Mouse (Mus musculus) CH12.LX (cell line): Measurements from ENCODE around the gene Crkl. TPM values are rescaled to one million over a fixed set of nuclear protein-coding genes. Genes with fewer than 3 reads are reported as not detected.

Experiments
- DNase-seq: peaks from one replicate; pipeline ENCODE4 v3.0.0-alpha.2; 2013; ENCODE audit errors: extremely low read depth
- H3K27ac ChIP-seq: 2 replicates; pipeline ENCODE4 v1.5.1; 2012; ENCODE audit warnings: low read depth, mild to moderate bottlenecking, control low read depth, moderate library complexity; ENCODE audit not compliant: insufficient read depth
- H3K27me3 ChIP-seq: replicated peaks from 2 replicates; pipeline ENCODE3; 2012; ENCODE audit warnings: inconsistent platforms
- H3K36me3 ChIP-seq, 2 experiments: replicated peaks in 1 of 2; 2 replicates each; pipeline versions ENCODE3 to v1.6.1; 2012; ENCODE audit warnings: inconsistent platforms in 1 of 2, low read length in 1 of 2, mild to moderate bottlenecking in 1 of 2, mixed read lengths in 1 of 2, moderate library complexity in 1 of 2; ENCODE audit not compliant: control insufficient read depth in 1 of 2, insufficient read depth in 1 of 2
- H3K4me1 ChIP-seq, 2 experiments: 2 replicates each; pipeline ENCODE4 v1.6.1; 2012; ENCODE audit warnings: inconsistent platforms in 1 of 2, moderate library complexity in 1 of 2; ENCODE audit not compliant: insufficient read depth in 2 of 2, control insufficient read depth in 1 of 2
- H3K4me2 ChIP-seq: 2 replicates; pipeline ENCODE4 v1.6.1; 2012; ENCODE audit warnings: low read depth, mild to moderate bottlenecking, control low read depth; ENCODE audit not compliant: poor library complexity, insufficient read depth, severe bottlenecking
- H3K4me3 ChIP-seq, 3 experiments: fragments of 150-350 bp in 1 of 3; sonication (generic) in 1 of 3; replicated peaks in 1 of 3; 2 replicates each; pipeline versions ENCODE3 to v1.5.1; 2011 to 2012; ENCODE audit warnings: low read depth in 2 of 3, low read length in 2 of 3, mild to moderate bottlenecking in 2 of 3, moderate library complexity in 2 of 3, control low read depth in 1 of 3, improper control_type of control experiment in 1 of 3, inconsistent platforms in 1 of 3, mixed read lengths in 1 of 3; ENCODE audit not compliant: poor library complexity in 1 of 3
- H3K79me2 ChIP-seq: replicated peaks from 2 replicates; pipeline ENCODE4 v1.6.1; 2012; ENCODE audit warnings: mild to moderate bottlenecking, moderate library complexity; ENCODE audit not compliant: control insufficient read depth, poor library complexity, insufficient read depth, severe bottlenecking; ENCODE audit errors: extremely low read depth
- H3K9ac ChIP-seq: 2 replicates; pipeline ENCODE4 v1.6.1; 2012; ENCODE audit warnings: low read depth, mild to moderate bottlenecking, control low read depth, moderate library complexity; ENCODE audit not compliant: insufficient read depth
- H3K9me3 ChIP-seq: replicated peaks from 2 replicates; pipeline ENCODE3; 2012; ENCODE audit warnings: low read length, inconsistent platforms, mixed read lengths
- CHD1 ChIP-seq: IDR thresholded peaks from 2 replicates; pipeline ENCODE4 v1.6.1; 2012; ENCODE audit warnings: low read depth, low read length, improper control_type of control experiment, inconsistent platforms
- CTCF ChIP-seq, 2 experiments: IDR thresholded peaks in 1 of 2; conservative IDR thresholded peaks in 1 of 2; 2 replicates each; pipeline ENCODE4 v1.5.1; 2011 to 2012; ENCODE audit warnings: low read depth in 2 of 2, low read length in 2 of 2, improper control_type of control experiment in 1 of 2, inconsistent platforms in 1 of 2, mild to moderate bottlenecking in 1 of 2, moderate library complexity in 1 of 2
- E2F4 ChIP-seq: IDR thresholded peaks from 2 replicates; pipeline ENCODE4 v1.6.1; 2011; ENCODE audit warnings: low read depth, low read length, improper control_type of control experiment; ENCODE audit not compliant: insufficient replicate concordance
- ELF1 ChIP-seq: IDR thresholded peaks from 2 replicates; pipeline ENCODE4 v1.6.1; 2014; ENCODE audit warnings: low read depth, mild to moderate bottlenecking, inconsistent platforms, low read length, improper control_type of control experiment
- EP300 ChIP-seq: IDR thresholded peaks from 2 replicates; pipeline ENCODE4 v1.6.1; 2011; ENCODE audit warnings: low read length, improper control_type of control experiment
- ETS1 ChIP-seq: conservative IDR thresholded peaks from 2 replicates; pipeline ENCODE4 v1.6.1; 2012; ENCODE audit warnings: low read depth, mild to moderate bottlenecking, inconsistent platforms, low read length, improper control_type of control experiment, moderate library complexity
- HCFC1 ChIP-seq: IDR thresholded peaks from 2 replicates; pipeline ENCODE4 v1.6.1; 2012; ENCODE audit warnings: low read depth, mild to moderate bottlenecking, inconsistent platforms, low read length, improper control_type of control experiment
- IRF4 ChIP-seq: IDR thresholded peaks from 2 replicates; pipeline ENCODE4 v1.6.1; 2014; ENCODE audit warnings: low read depth, mild to moderate bottlenecking, inconsistent platforms, low read length, improper control_type of control experiment
- JUND ChIP-seq: conservative IDR thresholded peaks from 2 replicates; pipeline ENCODE4 v1.6.1; 2011; ENCODE audit warnings: low read depth, low read length, improper control_type of control experiment
- KAT2A ChIP-seq: IDR thresholded peaks from 2 replicates; pipeline ENCODE4 v1.6.1; 2012; ENCODE audit warnings: low read length, improper control_type of control experiment, inconsistent platforms; ENCODE audit not compliant: insufficient replicate concordance
- MAZ ChIP-seq: IDR thresholded peaks from 2 replicates; pipeline ENCODE4 v1.6.1; 2012; ENCODE audit warnings: low read depth, mild to moderate bottlenecking, inconsistent platforms, low read length, improper control_type of control experiment, moderate library complexity
- MEF2A ChIP-seq: IDR thresholded peaks from 2 replicates; pipeline ENCODE4 v1.6.1; 2014; ENCODE audit warnings: low read depth, mild to moderate bottlenecking, inconsistent platforms, low read length, improper control_type of control experiment, borderline replicate concordance
- MYC ChIP-seq: IDR thresholded peaks from 2 replicates; pipeline ENCODE4 v1.6.1; 2011; ENCODE audit warnings: low read depth, mild to moderate bottlenecking, improper control_type of control experiment, low read length
- NELFE ChIP-seq: IDR thresholded peaks from 2 replicates; pipeline ENCODE4 v1.6.1; 2011; ENCODE audit warnings: low read depth, low read length, improper control_type of control experiment
- RAD21 ChIP-seq: IDR thresholded peaks from 2 replicates; pipeline ENCODE4 v1.6.1; 2011; ENCODE audit warnings: low read depth, mild to moderate bottlenecking, low read length, improper control_type of control experiment, moderate library complexity
- SMC3 ChIP-seq: IDR thresholded peaks from 2 replicates; pipeline ENCODE4 v1.6.1; 2011; ENCODE audit warnings: low read depth, low read length, improper control_type of control experiment
- TBP ChIP-seq: conservative IDR thresholded peaks from 2 replicates; pipeline ENCODE4 v1.6.1; 2011; ENCODE audit warnings: low read depth, low read length, improper control_type of control experiment
- TCF12 ChIP-seq: IDR thresholded peaks from 2 replicates; pipeline ENCODE4 v1.6.1; 2014; ENCODE audit warnings: low read depth, mild to moderate bottlenecking, inconsistent platforms, low read length, improper control_type of control experiment
- USF1 ChIP-seq: IDR thresholded peaks from 2 replicates; pipeline ENCODE4 v1.6.1; 2014; ENCODE audit warnings: low read depth, mild to moderate bottlenecking, inconsistent platforms, low read length, improper control_type of control experiment
- ZKSCAN1 ChIP-seq: IDR thresholded peaks from 2 replicates; pipeline ENCODE4 v1.6.1; 2012; ENCODE audit warnings: low read depth, inconsistent platforms, low read length, improper control_type of control experiment, borderline replicate concordance
- dilution Hi-C: fragments of 300-500 bp; cut with MboI; formaldehyde crosslinking; loops from 2 replicates; pipeline ENCODE4 v1.14.3; 2020; ENCODE audit warnings: low sequenced_read_pairs; ENCODE audit not compliant: extremely low pct_unique_long_range_greater_than_20kb, extremely low pct_ligation_motif_present
- in situ Hi-C: fragments of 300-500 bp; cut with MboI; formaldehyde crosslinking; loops from 3 replicates; pipeline ENCODE4 v1.14.3; 2019; ENCODE audit warnings: low sequenced_read_pairs, low pct_ligation_motif_present, low pct_unique_long_range_greater_than_20kb, mixed read lengths
- polyA plus RNA-seq: library from polyadenylated mRNA; unstranded; fragments of >175 nt; gene quantifications from 2 replicates; pipeline ENCODE4 v1.2.1, GENCODE M21; 2012; ENCODE audit warnings: low read depth; ENCODE audit not compliant: insufficient read length
- total RNA-seq, 2 experiments: library from RNA; depleted of rRNA; stranded (reverse); fragments of 300-350 nt in 1 of 2; fragments of >200 nt in 1 of 2; gene quantifications; 2 replicates each; pipeline ENCODE4 v1.2.3; 2012 to 2014

Gene Crkl
- total and polyA plus RNA-seq, 3 experiments: 16.9 to 35.6 (median 21.6) TPM

- dilution Hi-C loops (no loop called here), in situ Hi-C loops (loop anchor here (5.0 to 10.0 kb wide), 2 partner anchors 125 to 327 kb away; partner anchors contain the start of genes Pi4ka, Rimbp3, Snap29 and Ube2l3)
- Histone ChIP-seq H3K4me1 (peaks cover 5 to 38% of the 10 kb centered on the region in 2 experiments; a peak in 2 of 4 replicates), H3K4me3 (peak overlapping the region in 1 of 3 experiments; percentile 69), H3K9me3 (peaks cover 2% of the 10 kb centered on the region), H3K9ac (peak overlapping the region; percentile 84), H3K4me2 (peak overlapping the region; percentile 84), H3K27ac (no peak overlapping the region), H3K79me2 (peaks cover 11% of the 10 kb centered on the region; the same call in 1 of the 2 replicates), H3K36me3 (peaks cover 16 to 19% of the 10 kb centered on the region in 2 experiments), H3K27me3 (no peaks in the 10 kb centered on the region)
- DNase-seq: peak; percentile 73
- TF ChIP-seq TBP (no peak), KAT2A (no peak), RAD21 (peak; percentile 88), NELFE (0 out of 2 replicates have a peak, but pooled peaks have one; percentile 41), CHD1 (no peak), ZKSCAN1 (no peak), E2F4 (no peak), TCF12 (0 out of 2 replicates have a peak, but pooled peaks have one; percentile 32), MYC (no peak), SMC3 (peak; percentile 76), ELF1 (no peak), EP300 (no peak), MAZ (0 out of 2 replicates have a peak, but pooled peaks have one; percentile 34), JUND (no peak), IRF4 (0 out of 2 replicates have a peak, but pooled peaks have one; percentile 18), CTCF (conservative IDR thresholded peaks at IDR 0.05 in 1 of 2, IDR thresholded peaks at IDR 0.05 in 1 of 2; ENCODE audit: low read depth in 2 of 2, low read length in 2 of 2) (peak in 1 of 2 experiments; percentile 92; a peak in 2 of 4 replicates), MEF2A (no peak), ETS1 (no peak), USF1 (no peak)
Measured at GRCm38 (mm10) chr16:17532271-17532670, 80.5 kb downstream of the Crkl start.

GRCm38 (mm10) chr16:17532676-17533329 is 81.0 kb downstream of the Crkl start:
- H3K4me3 ChIP-seq: no peak overlapping the region
- DNase-seq: no peak
- H3K4me1 ChIP-seq: peaks cover 5 to 33% of the 10 kb centered on the region in 2 experiments; a peak in 2 of 4 replicates
- dilution Hi-C loops (no loop called here), in situ Hi-C loops (loop anchor here (5.0 to 10.0 kb wide), 2 partner anchors 126 to 328 kb away; partner anchors contain the start of genes Pi4ka, Rimbp3, Snap29 and Ube2l3)
- no peak overlapping the region for H3K9ac ChIP-seq
- H3K27ac ChIP-seq: no peak overlapping the region
- H3K79me2 ChIP-seq: peaks cover 11% of the 10 kb centered on the region; the same call in 1 of the 2 replicates
- peaks cover 2% of the 10 kb centered on the region for H3K9me3 ChIP-seq
- H3K4me2 ChIP-seq: no peak overlapping the region
- no peaks in the 10 kb centered on the region for H3K27me3 ChIP-seq
- TF ChIP-seq HCFC1 (no peak), RAD21 (no peak)
- H3K36me3 ChIP-seq: peaks cover 11 to 13% of the 10 kb centered on the region in 2 experiments
